In the genomic region with DNA sequence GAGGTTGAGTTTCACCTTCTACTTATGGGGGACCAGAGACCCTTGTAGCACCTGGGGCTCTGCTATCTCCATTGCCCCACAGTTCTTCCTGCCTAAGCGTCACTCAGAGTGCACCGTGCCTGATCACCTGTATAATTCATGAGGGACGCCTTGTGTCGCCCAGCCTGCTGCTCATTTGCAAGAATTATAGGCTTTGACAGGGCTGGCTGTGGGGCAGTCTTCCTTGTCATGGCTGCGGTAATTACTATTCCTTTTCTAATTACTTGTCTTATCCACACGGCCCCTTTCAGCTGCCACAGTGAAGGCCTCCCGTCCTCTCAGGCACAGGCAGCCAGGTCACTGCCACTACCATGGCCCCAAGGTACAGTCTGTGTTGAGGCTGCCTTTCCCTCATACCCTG, we compare ENCODE assay signal across 26 mouse cellular contexts. TPM values are rescaled to one million over a fixed set of nuclear protein-coding genes. Genes with fewer than 3 reads are reported as not detected.
DNase-seq lines count a peak whose midpoint lies in the region; ATAC-seq lines count a peak whose summit lies in the region.
"Had no signal": no experiment of that assay in that cellular context is flagged by ENCODE, and none has a peak within 500 bp of the region (broad histone marks: within the 10 kb centered on the region; RNA-seq: fewer than 3 reads in every experiment).

No protein-coding gene starts in this region.

- no peak overlapping the region for H3K27ac ChIP-seq in hindbrain, embryonic 12.5 days
- no peak overlapping the region for H3K27ac ChIP-seq in hindbrain, embryonic 14.5 days
- 0 out of 2 replicates have a peak overlapping the region, but pooled peaks have one; percentile 1 for H3K27ac ChIP-seq in midbrain, embryonic 14.5 days (replicated peaks; ENCODE audit: low read depth, low read length)
- H3K27ac ChIP-seq in midbrain, embryonic 10.5 days (replicated peaks): no peak overlapping the region
- H3K27ac ChIP-seq in hindbrain, embryonic 16.5 days (ENCODE audit: low read depth, low read length): no peak overlapping the region
- H3K27ac ChIP-seq: forebrain, embryonic 10.5 days; heart, adult 2 months; heart, embryonic 13.5 days; left cerebral cortex, adult 2 months; limb, embryonic 15.5 days; liver, embryonic 14.5 days had no signal

- H3K36me3 ChIP-seq in hindbrain, embryonic 12.5 days: no peaks in the 10 kb centered on the region
- no peaks in the 10 kb centered on the region for H3K36me3 ChIP-seq in hindbrain, embryonic 14.5 days (replicated peaks; ENCODE audit: control insufficient read depth, insufficient read depth)
- no peaks in the 10 kb centered on the region for H3K36me3 ChIP-seq in midbrain, embryonic 14.5 days (ENCODE audit: control insufficient read depth, insufficient read depth, low read length)
- H3K36me3 ChIP-seq in midbrain, embryonic 10.5 days: no peaks in the 10 kb centered on the region
- no peaks in the 10 kb centered on the region for H3K36me3 ChIP-seq in hindbrain, embryonic 16.5 days (ENCODE audit: control insufficient read depth, insufficient read depth, low read length)
- H3K36me3 ChIP-seq: forebrain, embryonic 10.5 days; heart, embryonic 13.5 days; limb, embryonic 15.5 days had no signal

- no peaks in the 10 kb centered on the region for H3K9me3 ChIP-seq in hindbrain, embryonic 12.5 days (replicated peaks)
- H3K9me3 ChIP-seq in hindbrain, embryonic 14.5 days (ENCODE audit: control insufficient read depth, low read length): no peaks in the 10 kb centered on the region
- no peaks in the 10 kb centered on the region for H3K9me3 ChIP-seq in midbrain, embryonic 14.5 days (ENCODE audit: control insufficient read depth, low read length)
- no peaks in the 10 kb centered on the region for H3K9me3 ChIP-seq in midbrain, embryonic 10.5 days (replicated peaks)
- H3K9me3 ChIP-seq in hindbrain, embryonic 16.5 days (ENCODE audit: control insufficient read depth, low read length): no peaks in the 10 kb centered on the region
- H3K9me3 ChIP-seq: forebrain, embryonic 10.5 days; heart, embryonic 13.5 days; limb, embryonic 15.5 days; megakaryocyte, embryonic 14.5 days had no signal

- H3K4me3 ChIP-seq in hindbrain, embryonic 12.5 days: no peak overlapping the region
- H3K4me3 ChIP-seq in hindbrain, embryonic 14.5 days (replicated peaks; ENCODE audit: low read length): no peak overlapping the region
- H3K4me3 ChIP-seq in midbrain, embryonic 14.5 days (replicated peaks; ENCODE audit: low read depth, low read length): no peak overlapping the region
- H3K4me3 ChIP-seq in midbrain, embryonic 10.5 days: no peak overlapping the region
- no peak overlapping the region for H3K4me3 ChIP-seq in hindbrain, embryonic 16.5 days (ENCODE audit: low read length)
- H3K4me3 ChIP-seq: forebrain, embryonic 10.5 days; heart, adult 2 months; heart, embryonic 13.5 days; left cerebral cortex, adult 2 months; limb, embryonic 15.5 days; megakaryocyte, embryonic 14.5 days had no signal

- no peak overlapping the region for H3K9ac ChIP-seq in hindbrain, embryonic 12.5 days
- H3K9ac ChIP-seq in hindbrain, embryonic 14.5 days: no peak overlapping the region
- H3K9ac ChIP-seq in midbrain, embryonic 14.5 days (replicated peaks; ENCODE audit: low read length): no peak overlapping the region
- H3K9ac ChIP-seq in hindbrain, embryonic 16.5 days (ENCODE audit: low read depth, low read length): no peak overlapping the region
- H3K9ac ChIP-seq: heart, embryonic 13.5 days; limb, embryonic 15.5 days; liver, embryonic 14.5 days; lung, embryonic 14.5 days had no signal

- H3K4me2 ChIP-seq in hindbrain, embryonic 12.5 days (replicated peaks): no peak overlapping the region
- no peak overlapping the region for H3K4me2 ChIP-seq in hindbrain, embryonic 14.5 days (replicated peaks)
- no peak overlapping the region for H3K4me2 ChIP-seq in midbrain, embryonic 14.5 days (ENCODE audit: low read length)
- no peak overlapping the region for H3K4me2 ChIP-seq in hindbrain, embryonic 16.5 days (ENCODE audit: low read length)
- H3K4me2 ChIP-seq: heart, embryonic 13.5 days; limb, embryonic 15.5 days; lung, embryonic 14.5 days had no signal

- ATAC-seq in hindbrain, embryonic 12.5 days (ENCODE audit: low FRiP score): peak; percentile 73; the same call in 1 of the 2 replicates
- ATAC-seq in hindbrain, embryonic 14.5 days (ENCODE audit: low FRiP score): no peak; the same call in 1 of the 2 replicates
- ATAC-seq in midbrain, embryonic 14.5 days (ENCODE audit: low FRiP score, low TSS enrichment): no peak
- 0 out of 2 replicates have a peak, but pooled peaks have one; percentile 6 for ATAC-seq in hindbrain, embryonic 16.5 days
- ATAC-seq: CD4-positive, CD25-positive, alpha-beta regulatory T cell, adult 4 months; inflammation-experienced regulatory T-cells, adult 6 months had no signal

- 46% methylated on average over 7 of the region's 7 CpGs for WGBS in hindbrain, embryonic 12.5 days
- 30% methylated on average over 7 of the region's 7 CpGs for WGBS in hindbrain, embryonic 14.5 days
- WGBS in midbrain, embryonic 14.5 days: 11% methylated on average over 7 of the region's 7 CpGs
- WGBS in midbrain, embryonic 10.5 days: 75% methylated on average over 7 of the region's 7 CpGs
- WGBS in hindbrain, embryonic 16.5 days: 27% methylated on average over 7 of the region's 7 CpGs

- H3K4me1 ChIP-seq in hindbrain, embryonic 12.5 days: peaks cover 11% of the 10 kb centered on the region
- 0 out of 2 replicates have a peak, but pooled peaks cover 7% of the 10 kb centered on the region for H3K4me1 ChIP-seq in hindbrain, embryonic 14.5 days (replicated peaks; ENCODE audit: control insufficient read depth, insufficient read depth, low read length)
- H3K4me1 ChIP-seq in midbrain, embryonic 14.5 days (ENCODE audit: control insufficient read depth, insufficient read depth, low read length): peaks cover 14% of the 10 kb centered on the region; the same call in 1 of the 2 replicates
- peaks cover 12% of the 10 kb centered on the region for H3K4me1 ChIP-seq in midbrain, embryonic 10.5 days
- no peaks in the 10 kb centered on the region for H3K4me1 ChIP-seq in hindbrain, embryonic 16.5 days (ENCODE audit: control insufficient read depth, insufficient read depth, low read depth, low read length)

- no peak for DNase-seq in hindbrain, embryonic 14.5 days (ENCODE audit: low spot score)
- peak; percentile 61 for DNase-seq in midbrain, embryonic 14.5 days
- no peak for DNase-seq in midbrain, embryonic 10.5 days (ENCODE audit: low spot score)
- peak; percentile 57 for DNase-seq in retina, postnatal 1 day
- no peak for DNase-seq in lung, postnatal 4 days
- DNase-seq: adrenal gland, postnatal 14 days; cerebellum, adult 11 months; cerebellum, postnatal 10 days; gastrocnemius, postnatal 36 days; heart, adult 2 months; heart, postnatal 14 days; kidney, adult 18-20 months; layer of hippocampus, adult 9-11 months; lung, embryonic 14.5 days; right cerebral cortex, postnatal 25 days; spleen, adult 18-20 months had no signal

- no peaks in the 10 kb centered on the region; the same call in 1 of the 2 replicates for H3K27me3 ChIP-seq in hindbrain, embryonic 12.5 days
- no peaks in the 10 kb centered on the region for H3K27me3 ChIP-seq in hindbrain, embryonic 14.5 days (ENCODE audit: control insufficient read depth, insufficient read depth, low read length)
- H3K27me3 ChIP-seq in midbrain, embryonic 14.5 days (ENCODE audit: control insufficient read depth, insufficient read depth, low read length): no peaks in the 10 kb centered on the region
- no peaks in the 10 kb centered on the region for H3K27me3 ChIP-seq in midbrain, embryonic 10.5 days (ENCODE audit: low read depth, poor library complexity, severe bottlenecking)
- H3K27me3 ChIP-seq in hindbrain, embryonic 16.5 days (replicated peaks; ENCODE audit: control insufficient read depth, insufficient read depth, low read length): no peaks in the 10 kb centered on the region
- H3K27me3 ChIP-seq: megakaryocyte, embryonic 14.5 days had no signal

RNA-seq across cellular contexts. Expression of a gene that starts 41.3 kb away (rescaled TPM):
- 0.53 and 0.83 TPM in 2 replicates for polyA plus RNA-seq in hindbrain, embryonic 12.5 days (2016; fragmentation: Nextera tagmentation; extraction: Ambion mirVana)
- 0.43 and 0.64 TPM in 2 replicates for polyA plus RNA-seq in hindbrain, embryonic 14.5 days (2014; fragmentation: Nextera tagmentation; extraction: Ambion mirVana)
- polyA plus RNA-seq in midbrain, embryonic 14.5 days (2014; fragmentation: Nextera tagmentation; extraction: Ambion mirVana): 0.42 TPM in 1 of 2 replicates, not detected in the other
- polyA plus RNA-seq in midbrain, embryonic 10.5 days (2016; fragmentation: Nextera tagmentation; extraction: Ambion mirVana): 0.38 TPM in 1 of 2 replicates, not detected in the other
- 0.30 and 0.80 TPM in 2 replicates for polyA plus RNA-seq in hindbrain, embryonic 16.5 days (2015; fragmentation: Nextera tagmentation; extraction: Ambion mirVana)
- polyA plus RNA-seq: CD4-positive, CD25-positive, alpha-beta regulatory T cell, adult 4 months; inflammation-experienced regulatory T-cells, adult 6 months had no signal

Comparison
In these comparisons a context has a peak if more than half of its experiments do, and no peak if none do; other contexts are left out.
1. ATAC-seq: peak in hindbrain, embryonic 12.5 days (single experiment) and hindbrain, embryonic 16.5 days (single experiment); none in hindbrain, embryonic 14.5 days (single experiment) and midbrain, embryonic 14.5 days (single experiment).
2. DNase-seq: peak in midbrain, embryonic 14.5 days (single experiment) and retina, postnatal 1 day (single experiment); none in hindbrain, embryonic 14.5 days (single experiment), midbrain, embryonic 10.5 days (single experiment) and lung, postnatal 4 days (0 of 2).